Mouse (Mus musculus): ENCODE results near the gene E130308A19Rik.

GRCm38 (mm10) chr4:59580495-59581281, 45.3 kb upstream of the E130308A19Rik start:
- TF ChIP-seq POLR2A (IDR thresholded peaks at IDR 0.05; ENCODE audit: borderline replicate concordance, low read depth, low read length) (no peak), CTCF (IDR thresholded peaks at IDR 0.05; ENCODE audit: low read depth, low read length) (no peak)

Measured in bone marrow macrophage, adult 2 months (primary cell).